Mouse (Mus musculus): ENCODE results near the gene Limd2.

- TF ChIP-seq CTCF (IDR thresholded peaks at IDR 0.05; ENCODE audit: insufficient read depth, low read length) (no peak), POLR2A (IDR thresholded peaks at IDR 0.05; ENCODE audit: borderline replicate concordance, extremely low read depth, low read depth, low read length) (no peak)
These were observed 32.2 kb upstream of the Limd2 start for GRCm38 (mm10) chr11:106192657-106193370.
